Mouse (Mus musculus) stomach, embryonic 14.5 days (tissue): ENCODE measurements around the gene Gm10840. TPM values are rescaled to one million over a fixed set of nuclear protein-coding genes. Genes with fewer than 3 reads are reported as not detected.

ENCODE experiments used
- ATAC-seq: fragments of 200-750 bp; cut with Nextera tagmentation; 2 replicates; pipeline ENCODE4 v1.8.0; 2017; ENCODE audit warnings: low read depth, moderate TSS enrichment; ENCODE audit not compliant: insufficient number of reproducible peaks, insufficient read depth, low FRiP score
- H3K27ac ChIP-seq: fragments of 300-500 bp; sonication (generic); 2 replicates; pipeline ENCODE4 v1.5.1; 2014; ENCODE audit warnings: mild to moderate bottlenecking, low read length, moderate library complexity, mixed read lengths
- H3K27me3 ChIP-seq: fragments of 300-500 bp; sonication (generic); 2 replicates; pipeline ENCODE4 v1.6.1; 2014; ENCODE audit warnings: low read length, control low read depth, mixed read lengths; ENCODE audit not compliant: control insufficient read depth, insufficient read depth
- H3K36me3 ChIP-seq: fragments of 300-500 bp; sonication (generic); 2 replicates; pipeline ENCODE4 v1.6.1; 2014; ENCODE audit warnings: mild to moderate bottlenecking, control low read depth, low read length, moderate library complexity, mixed read lengths; ENCODE audit not compliant: control insufficient read depth, insufficient read depth
- H3K4me1 ChIP-seq: fragments of 300-500 bp; sonication (generic); 2 replicates; pipeline ENCODE4 v1.6.1; 2014; ENCODE audit warnings: low read length, control low read depth, mixed read lengths; ENCODE audit not compliant: control insufficient read depth, insufficient read depth
- H3K4me2 ChIP-seq: fragments of 300-500 bp; sonication (generic); replicated peaks from 2 replicates; pipeline ENCODE4 v1.6.1; 2014; ENCODE audit warnings: low read depth, low read length, control low read depth
- H3K4me3 ChIP-seq: fragments of 300-500 bp; sonication (generic); 2 replicates; pipeline ENCODE4 v1.5.1; 2014; ENCODE audit warnings: low read depth, low read length, control low read depth
- H3K9ac ChIP-seq: fragments of 300-500 bp; sonication (generic); replicated peaks from 2 replicates; pipeline ENCODE4 v1.6.1; 2014; ENCODE audit warnings: low read depth, mild to moderate bottlenecking, control low read depth, low read length, moderate library complexity, mixed read lengths
- H3K9me3 ChIP-seq: fragments of 300-500 bp; sonication (generic); 2 replicates; pipeline ENCODE4 v1.6.1; 2016; ENCODE audit warnings: low read depth, low read length, control low read depth; ENCODE audit not compliant: control insufficient read depth
- WGBS: fragments of 180-500 bp; shearing (Covaris S2); extraction: QIAGEN DNeasy Blood & Tissue Kit; methylation state at CpG from one replicate; pipeline ENCODE4 v1.1.7; 2014; 5-methylcytosine and 5-hydroxymethylcytosine counted together
- polyA plus RNA-seq: library from polyadenylated mRNA; unstranded; fragments of >200 nt; fragmentation: Nextera tagmentation; extraction: Ambion mirVana; gene quantifications from 2 replicates; pipeline ENCODE4 v1.2.1, GENCODE M21; 2014

The Gm10840 gene
- polyA plus RNA-seq, 1 experiment from 2014 or later: not detected

DNA sequence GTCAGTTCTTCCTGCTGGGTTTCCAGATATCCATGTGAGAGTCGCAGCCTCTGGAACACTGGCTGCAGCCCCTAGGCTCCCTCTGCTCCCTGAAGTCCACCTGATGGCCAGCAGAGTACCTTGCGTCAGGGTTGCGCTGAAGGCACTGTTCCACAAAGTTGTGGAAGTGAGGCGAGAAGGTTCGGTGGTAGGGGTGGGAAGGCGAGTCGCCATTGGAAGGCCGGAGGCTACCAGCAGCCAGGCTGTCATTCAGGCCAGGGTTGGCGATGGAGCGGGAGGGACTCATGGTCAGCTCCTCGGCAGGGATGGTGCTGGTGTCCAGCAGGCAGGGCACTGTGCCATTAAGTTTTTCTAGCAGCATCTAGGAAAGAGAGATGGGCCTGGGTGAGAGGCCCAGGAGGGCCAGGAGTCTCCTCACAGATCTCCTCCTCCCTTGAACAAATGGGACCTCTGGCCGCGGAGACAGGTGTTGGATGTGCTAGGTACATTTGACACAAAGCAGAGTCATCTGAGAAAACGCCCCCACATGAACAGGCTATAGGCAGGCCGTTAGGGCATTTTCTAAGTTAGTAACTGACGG lies 4.0 kb downstream of the Gm10840 start:
- 88% methylated on average over 16 of the region's 16 CpGs for WGBS

DNA sequence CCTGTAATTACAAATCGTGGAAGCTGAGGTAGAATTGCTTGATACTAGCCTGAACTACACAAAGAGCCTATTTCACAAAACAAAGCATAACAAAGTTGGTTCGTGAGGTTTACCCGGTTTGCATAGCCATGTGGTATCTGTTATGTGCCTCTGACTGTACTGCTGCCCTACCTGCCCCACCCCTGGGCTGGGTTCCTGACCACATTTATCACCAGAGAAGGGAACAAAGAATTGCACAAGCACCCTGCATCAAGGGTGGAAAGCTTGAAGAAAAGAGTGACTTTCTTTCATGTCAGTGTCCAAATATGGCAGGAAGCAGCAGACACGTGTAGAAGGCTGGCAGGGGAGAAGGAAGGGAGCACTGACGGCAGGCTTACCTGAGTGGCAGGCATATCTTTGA lies 6.8 kb downstream of the Gm10840 start:
- Histone ChIP-seq H3K36me3 (peaks cover 12% of the 10 kb centered on the region), H3K4me3 (no peak overlapping the region), H3K4me2 (no peak overlapping the region), H3K27ac (no peak overlapping the region), H3K27me3 (no peaks in the 10 kb centered on the region), H3K4me1 (no peaks in the 10 kb centered on the region), H3K9ac (no peak overlapping the region), H3K9me3 (no peaks in the 10 kb centered on the region)
- ATAC-seq: no peak
- WGBS: 67% methylated on average over 5 of the region's 5 CpGs

More for the DNA sequence above, 4.0 kb downstream of the Gm10840 start:
- Histone ChIP-seq H3K4me3 (no peak overlapping the region), H3K9me3 (no peaks in the 10 kb centered on the region), H3K4me1 (peaks cover 11% of the 10 kb centered on the region), H3K27me3 (no peaks in the 10 kb centered on the region), H3K27ac (no peak overlapping the region), H3K9ac (no peak overlapping the region), H3K4me2 (no peak overlapping the region), H3K36me3 (peaks cover 12% of the 10 kb centered on the region)
- no peak for ATAC-seq

DNA sequence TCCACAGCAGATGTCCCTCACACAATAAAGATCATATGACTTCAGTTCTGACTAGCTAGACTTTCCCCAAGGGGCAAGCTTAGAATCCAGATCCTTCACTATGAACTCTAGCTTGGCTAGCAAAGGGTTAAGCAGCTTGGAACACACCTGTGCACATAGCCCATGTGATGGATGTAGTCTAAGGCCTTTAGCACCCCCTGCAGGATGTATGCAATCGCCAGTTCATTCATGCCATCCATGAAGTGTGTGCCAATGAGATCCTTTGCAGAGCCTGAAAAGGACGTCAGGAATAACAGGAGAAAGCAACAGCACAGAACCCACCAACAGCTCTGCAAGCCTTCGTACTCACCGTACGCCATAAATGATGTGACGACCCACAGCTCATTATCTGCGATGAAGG lies 10.2 kb downstream of the Gm10840 start:
- no peak for ATAC-seq
- Histone ChIP-seq H3K9me3 (no peaks in the 10 kb centered on the region), H3K4me3 (no peak overlapping the region), H3K4me2 (no peak overlapping the region), H3K27ac (no peak overlapping the region), H3K36me3 (0 out of 2 replicates have a peak, but pooled peaks cover 4% of the 10 kb centered on the region), H3K4me1 (no peaks in the 10 kb centered on the region), H3K9ac (no peak overlapping the region), H3K27me3 (no peaks in the 10 kb centered on the region)
- 78% methylated on average over 7 of the region's 7 CpGs for WGBS

DNA sequence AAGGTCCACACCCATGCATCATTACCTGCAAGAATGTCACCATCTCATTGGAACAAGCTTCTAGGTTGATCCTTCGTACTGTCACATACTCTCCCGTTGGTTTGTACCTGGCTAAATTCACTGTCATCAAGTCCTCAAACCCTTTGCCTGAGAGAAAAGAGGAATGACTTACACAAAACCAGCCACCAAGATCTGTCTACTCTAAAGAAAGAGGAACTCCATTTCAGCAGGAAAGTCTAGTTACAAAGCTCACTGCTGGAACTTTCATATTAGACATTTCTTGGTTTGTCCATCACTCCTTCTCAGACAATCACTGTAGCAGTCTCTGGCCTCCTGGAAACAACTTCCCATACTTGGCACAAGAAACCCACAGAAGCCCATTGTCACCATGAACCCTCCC lies 12.6 kb downstream of the Gm10840 start:
- Histone ChIP-seq H3K4me1 (no peaks in the 10 kb centered on the region), H3K9ac (no peak overlapping the region), H3K4me2 (no peak overlapping the region), H3K27me3 (no peaks in the 10 kb centered on the region), H3K36me3 (0 out of 2 replicates have a peak, but pooled peaks cover under 1% of the 10 kb centered on the region), H3K27ac (no peak overlapping the region), H3K4me3 (no peak overlapping the region), H3K9me3 (no peaks in the 10 kb centered on the region)
- 94% methylated on average over 2 of the region's 2 CpGs for WGBS
- ATAC-seq: no peak

DNA sequence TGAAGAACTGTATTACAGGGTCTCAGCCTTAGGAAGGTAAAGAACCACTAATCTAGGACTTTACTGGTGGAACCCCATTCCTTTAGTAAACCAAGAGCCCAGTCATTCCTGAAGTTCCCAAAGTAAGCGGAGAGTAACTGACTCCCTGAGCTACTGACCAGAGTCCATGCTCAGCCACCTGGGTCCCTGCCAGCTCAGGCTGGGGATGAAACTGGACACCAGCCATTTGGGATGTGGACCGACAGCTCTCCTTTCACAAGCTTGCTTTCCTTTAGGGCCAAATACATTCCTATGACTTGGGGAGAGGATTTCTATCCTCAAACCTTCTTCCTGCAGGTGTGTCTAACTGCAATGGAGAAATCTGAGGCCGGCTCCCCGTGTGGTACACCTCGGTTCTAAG lies 13.7 kb downstream of the Gm10840 start:
- H3K4me2 ChIP-seq: no peak overlapping the region
- no peaks in the 10 kb centered on the region for H3K4me1 ChIP-seq
- no peak overlapping the region for H3K9ac ChIP-seq
- no peaks in the 10 kb centered on the region for H3K9me3 ChIP-seq
- no peaks in the 10 kb centered on the region for H3K27me3 ChIP-seq
- no peak for ATAC-seq
- no peak overlapping the region for H3K27ac ChIP-seq
- H3K36me3 ChIP-seq: no peaks in the 10 kb centered on the region
- H3K4me3 ChIP-seq: no peak overlapping the region
- WGBS: 71% methylated on average over 5 of the region's 5 CpGs

DNA sequence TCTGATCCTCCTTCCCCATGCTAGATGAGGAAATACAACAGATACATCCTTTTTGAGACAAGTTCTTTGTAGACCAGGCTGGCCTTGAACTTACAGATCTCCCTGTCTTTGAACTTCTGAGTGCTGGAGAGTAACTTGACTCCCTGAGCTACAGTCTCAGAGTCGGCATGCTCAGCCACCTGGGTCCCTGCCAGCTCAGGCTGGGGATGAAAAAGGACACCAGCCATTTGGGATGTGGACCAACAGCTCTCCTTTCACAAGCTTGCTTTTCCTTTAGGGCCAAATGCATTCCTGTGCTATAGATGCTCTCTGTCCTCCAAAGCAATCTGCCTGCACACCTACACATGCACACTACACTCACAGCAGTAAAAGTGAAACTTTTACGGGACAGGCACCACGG lies 14.4 kb downstream of the Gm10840 start:
- no peak overlapping the region for H3K4me2 ChIP-seq
- H3K4me3 ChIP-seq: no peak overlapping the region
- no peak overlapping the region for H3K9ac ChIP-seq
- no peaks in the 10 kb centered on the region for H3K4me1 ChIP-seq
- WGBS: 59% methylated on average over 3 of the region's 3 CpGs
- no peaks in the 10 kb centered on the region for H3K9me3 ChIP-seq
- no peaks in the 10 kb centered on the region for H3K27me3 ChIP-seq
- H3K27ac ChIP-seq: no peak overlapping the region
- ATAC-seq: no peak
- H3K36me3 ChIP-seq: no peaks in the 10 kb centered on the region

DNA sequence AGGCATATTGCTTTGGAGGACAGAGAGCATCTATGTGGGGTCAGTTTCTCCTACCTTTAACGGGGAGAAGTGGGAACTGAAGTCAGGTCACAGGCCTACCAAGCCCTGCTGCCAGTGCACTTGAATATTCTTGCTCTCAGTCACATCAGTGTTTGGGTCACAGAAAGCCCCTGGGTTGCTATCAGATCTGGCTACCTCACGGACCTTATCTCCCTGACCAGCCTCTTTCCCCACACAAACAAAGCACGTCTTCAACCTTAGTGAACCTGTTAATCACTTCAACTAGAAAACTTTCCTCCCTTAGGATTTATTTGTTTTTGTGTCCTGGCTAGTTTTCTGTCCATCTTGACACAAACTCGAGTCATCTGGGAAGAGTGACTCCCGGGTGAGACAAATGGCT lies 15.7 kb downstream of the Gm10840 start:
- H3K4me2 ChIP-seq: no peak overlapping the region
- H3K9ac ChIP-seq: no peak overlapping the region
- no peaks in the 10 kb centered on the region for H3K4me1 ChIP-seq
- 65% methylated on average over 5 of the region's 5 CpGs for WGBS
- H3K27ac ChIP-seq: no peak overlapping the region
- no peak for ATAC-seq
- H3K27me3 ChIP-seq: no peaks in the 10 kb centered on the region
- H3K36me3 ChIP-seq: no peaks in the 10 kb centered on the region
- H3K4me3 ChIP-seq: no peak overlapping the region
- no peaks in the 10 kb centered on the region for H3K9me3 ChIP-seq

DNA sequence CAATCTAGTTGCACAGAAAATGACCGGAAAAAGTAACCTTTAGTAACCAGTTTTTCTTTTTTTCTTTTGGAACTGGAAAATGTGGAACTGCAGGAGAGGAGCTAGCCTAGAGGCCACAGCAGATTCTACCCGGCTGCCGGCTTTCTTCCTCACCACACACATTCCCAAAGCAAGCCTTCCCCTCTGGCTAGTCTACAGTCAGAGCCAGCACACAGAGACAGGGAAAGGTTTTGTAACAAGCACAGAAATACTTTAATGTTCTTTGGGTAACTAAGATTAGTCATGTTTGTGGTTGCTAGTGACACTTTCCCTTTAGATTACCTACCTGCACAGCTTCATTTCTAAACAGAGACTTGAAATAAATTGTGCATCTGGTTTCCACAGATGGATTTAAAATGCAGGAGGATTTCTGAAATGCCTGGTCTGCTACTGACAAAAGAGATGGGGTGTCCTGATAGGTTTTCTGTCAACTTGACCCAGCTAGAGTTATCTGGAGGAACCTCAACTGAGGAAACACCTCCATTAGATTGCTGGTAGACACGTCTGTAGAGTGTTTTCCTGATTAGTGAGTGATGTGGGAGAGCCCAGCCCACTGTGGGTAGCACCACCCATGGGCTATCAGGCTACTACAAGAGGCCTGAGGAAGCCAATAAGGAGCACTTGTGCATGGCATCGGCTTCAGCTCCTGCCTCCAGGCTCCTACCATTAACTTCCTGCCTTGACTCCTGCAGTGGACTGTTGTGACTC lies 17.6 kb downstream of the Gm10840 start:
- Histone ChIP-seq H3K9me3 (no peaks in the 10 kb centered on the region), H3K36me3 (no peaks in the 10 kb centered on the region), H3K27me3 (no peaks in the 10 kb centered on the region), H3K4me3 (no peak overlapping the region), H3K4me1 (no peaks in the 10 kb centered on the region), H3K4me2 (no peak overlapping the region), H3K9ac (no peak overlapping the region), H3K27ac (no peak overlapping the region)
- no peak for ATAC-seq
- 73% methylated on average over 5 of the region's 5 CpGs for WGBS
